ENCODE assay signal across 27 mouse cellular contexts in genomic region chr16:8725807-8726206, GRCm38 (mm10). TPM values are rescaled to one million over a fixed set of nuclear protein-coding genes. Genes with fewer than 3 reads are reported as not detected.
DNase-seq lines count a peak whose midpoint lies in the region; ATAC-seq and TF ChIP-seq lines count a peak whose summit lies in the region.
"Had no signal": no experiment of that assay in that cellular context is flagged by ENCODE, and none has a peak within 500 bp of the region (broad histone marks: within the 10 kb centered on the region; RNA-seq: fewer than 3 reads in every experiment).

No protein-coding gene starts in this region.

- ATAC-seq in liver, embryonic 13.5 days (ENCODE audit: low read depth) = no peak
- ATAC-seq in liver, postnatal 0 days = no peak
- 0 out of 2 replicates have a peak, but pooled peaks have one; percentile 52 for ATAC-seq in common myeloid progenitor, adult 5-6 weeks (replicated peaks; ENCODE audit: low read depth, poor library complexity, severe bottlenecking)
- ATAC-seq in intestine, embryonic 15.5 days = no peak
- no peak for ATAC-seq in midbrain, embryonic 15.5 days (replicated peaks)
- ATAC-seq: CD4-positive, CD25-positive, alpha-beta regulatory T cell, adult 4 months; forebrain, embryonic 14.5 days; intestine, postnatal 0 days had no signal

- peaks cover 97% of the 10 kb centered on the region for H3K79me2 ChIP-seq in CH12.LX (replicated peaks; ENCODE audit: control insufficient read depth, extremely low read depth, insufficient read depth, poor library complexity, severe bottlenecking)

- peaks cover 93% of the 10 kb centered on the region for H3K4me1 ChIP-seq in liver, embryonic 13.5 days (replicated peaks)
- H3K4me1 ChIP-seq in liver, postnatal 0 days (ENCODE audit: insufficient read depth) = peaks cover 46% of the 10 kb centered on the region
- peaks cover 28 to 93% of the 10 kb centered on the region in 2 experiments for H3K4me1 ChIP-seq in CH12.LX (ENCODE audit: control insufficient read depth in 1 of 2, insufficient read depth in 2 of 2)
- peaks cover 10% of the 10 kb centered on the region; the same call in 1 of the 2 replicates for H3K4me1 ChIP-seq in intestine, embryonic 15.5 days (replicated peaks)
- H3K4me1 ChIP-seq in midbrain, embryonic 15.5 days = peaks cover 25% of the 10 kb centered on the region

- no peak overlapping the region for H3K4me3 ChIP-seq in liver, embryonic 13.5 days (replicated peaks)
- H3K4me3 ChIP-seq in liver, postnatal 0 days (ENCODE audit: low read depth, low read length) = no peak overlapping the region
- H3K4me3 ChIP-seq in CH12.LX (replicated peaks in 1 of 3; ENCODE audit: low read depth in 2 of 3, low read length in 2 of 3, poor library complexity in 1 of 3) = no peak overlapping the region
- no peak overlapping the region for H3K4me3 ChIP-seq in intestine, embryonic 15.5 days (replicated peaks)
- H3K4me3 ChIP-seq in midbrain, embryonic 15.5 days = no peak overlapping the region
- H3K4me3 ChIP-seq: embryonic facial prominence, embryonic 15.5 days; erythroblast, embryonic 14.5 days; forebrain, embryonic 10.5 days; gastrocnemius, adult 2 months; heart, embryonic 10.5 days; heart, embryonic 15.5 days; hindbrain, embryonic 10.5 days; hindbrain, embryonic 15.5 days had no signal

- 0 out of 2 replicates have a peak overlapping the region, but pooled peaks have one; percentile 13 for H3K27ac ChIP-seq in liver, embryonic 13.5 days
- H3K27ac ChIP-seq in liver, postnatal 0 days (ENCODE audit: low read depth) = no peak overlapping the region
- H3K27ac ChIP-seq in CH12.LX (ENCODE audit: insufficient read depth, low read depth) = 0 out of 2 replicates have a peak overlapping the region, but pooled peaks have one; percentile 19
- no peak overlapping the region for H3K27ac ChIP-seq in intestine, embryonic 15.5 days
- no peak overlapping the region for H3K27ac ChIP-seq in midbrain, embryonic 15.5 days
- H3K27ac ChIP-seq: embryonic facial prominence, embryonic 15.5 days; forebrain, embryonic 10.5 days; gastrocnemius, adult 2 months; heart, embryonic 10.5 days; heart, embryonic 15.5 days; hindbrain, embryonic 10.5 days; hindbrain, embryonic 15.5 days had no signal

- peaks cover 38% of the 10 kb centered on the region for H3K36me3 ChIP-seq in liver, embryonic 13.5 days
- H3K36me3 ChIP-seq in liver, postnatal 0 days (replicated peaks; ENCODE audit: insufficient read depth, low read length) = peaks cover 13% of the 10 kb centered on the region; the same call in 1 of the 2 replicates
- H3K36me3 ChIP-seq in CH12.LX (replicated peaks in 1 of 2; ENCODE audit: control insufficient read depth in 1 of 2, insufficient read depth in 1 of 2, low read length in 1 of 2) = peaks cover 2 to 57% of the 10 kb centered on the region in 2 experiments
- H3K36me3 ChIP-seq in splenic B cell, adult 2 months (ENCODE audit: control insufficient read depth, insufficient read depth, low read length, poor library complexity, severe bottlenecking) = no peaks in the 10 kb centered on the region
- H3K36me3 ChIP-seq in intestine, embryonic 15.5 days = no peaks in the 10 kb centered on the region
- H3K36me3 ChIP-seq in midbrain, embryonic 15.5 days (replicated peaks) = no peaks in the 10 kb centered on the region
- H3K36me3 ChIP-seq: embryonic facial prominence, embryonic 15.5 days; heart, embryonic 10.5 days; heart, embryonic 15.5 days; hindbrain, embryonic 15.5 days had no signal

- no peak overlapping the region for H3K9ac ChIP-seq in liver, embryonic 13.5 days
- no peak overlapping the region for H3K9ac ChIP-seq in liver, postnatal 0 days (replicated peaks)
- H3K9ac ChIP-seq in CH12.LX (ENCODE audit: insufficient read depth, low read depth) = no peak overlapping the region
- no peak overlapping the region for H3K9ac ChIP-seq in intestine, embryonic 15.5 days
- no peak overlapping the region for H3K9ac ChIP-seq in midbrain, embryonic 15.5 days
- H3K9ac ChIP-seq: embryonic facial prominence, embryonic 15.5 days; heart, embryonic 15.5 days; hindbrain, embryonic 15.5 days had no signal

- in situ Hi-C loops in CH12.LX (cut with MboI; ENCODE audit: low pct_ligation_motif_present, low pct_unique_long_range_greater_than_20kb, low sequenced_read_pairs) = no loop called here

- DNase-seq in liver, embryonic 13.5 days = no peak
- DNase-seq in liver, postnatal 0 days = no peak
- DNase-seq in CH12.LX (ENCODE audit: extremely low read depth) = no peak
- peak; percentile 42 for DNase-seq in splenic B cell, adult 2 months (ENCODE audit: low read depth, low spot score)
- DNase-seq: adrenal gland, postnatal 14 days; cerebellum, adult 11-12 months; cerebellum, adult 9-11 months; cerebellum, postnatal 36 days; gastrocnemius, adult 2 months; gastrocnemius, postnatal 36 days had no signal

- no peak for TF ChIP-seq CTCF in liver, postnatal 0 days (IDR thresholded peaks at IDR 0.05; ENCODE audit: low read depth)
- TF ChIP-seq CTCF in CH12.LX (conservative IDR thresholded peaks at IDR 0.05 in 1 of 2, IDR thresholded peaks at IDR 0.05 in 1 of 2; ENCODE audit: low read depth in 2 of 2, low read length in 2 of 2) = no peak

- TF ChIP-seq POLR2A in CH12.LX (IDR thresholded peaks at IDR 0.05; ENCODE audit: low read depth, low read length) = no peak

- dilution Hi-C loops in CH12.LX (cut with MboI; ENCODE audit: extremely low pct_ligation_motif_present, extremely low pct_unique_long_range_greater_than_20kb, low sequenced_read_pairs) = no loop called here

- H3K4me2 ChIP-seq in liver, embryonic 13.5 days = no peak overlapping the region
- H3K4me2 ChIP-seq in liver, postnatal 0 days (ENCODE audit: low read depth, low read length) = no peak overlapping the region
- H3K4me2 ChIP-seq in CH12.LX (ENCODE audit: insufficient read depth, low read depth, poor library complexity, severe bottlenecking) = no peak overlapping the region
- H3K4me2 ChIP-seq in intestine, embryonic 15.5 days (replicated peaks) = no peak overlapping the region
- H3K4me2 ChIP-seq in midbrain, embryonic 15.5 days = no peak overlapping the region
- H3K4me2 ChIP-seq: embryonic facial prominence, embryonic 15.5 days; heart, embryonic 15.5 days; hindbrain, embryonic 15.5 days had no signal

- TF ChIP-seq RAD21 in CH12.LX (IDR thresholded peaks at IDR 0.05; ENCODE audit: low read depth, low read length) = no peak

- TF ChIP-seq EP300 in liver, postnatal 0 days (IDR thresholded peaks at IDR 0.05; ENCODE audit: low read depth) = no peak
- TF ChIP-seq EP300 in CH12.LX (IDR thresholded peaks at IDR 0.05; ENCODE audit: low read length) = no peak

- WGBS in liver, embryonic 13.5 days (ENCODE audit: insufficient replicate concordance) = 78% methylated on average over 2 of the region's 2 CpGs
- 85% methylated on average over 2 of the region's 2 CpGs for WGBS in liver, postnatal 0 days (ENCODE audit: insufficient replicate concordance)
- WGBS in intestine, embryonic 15.5 days = 78% methylated on average over 2 of the region's 2 CpGs
- 93% methylated on average over 2 of the region's 2 CpGs for WGBS in midbrain, embryonic 15.5 days

- H3K27me3 ChIP-seq in liver, embryonic 13.5 days = no peaks in the 10 kb centered on the region
- no peaks in the 10 kb centered on the region for H3K27me3 ChIP-seq in liver, postnatal 0 days (ENCODE audit: insufficient read depth, low read length)
- H3K27me3 ChIP-seq in CH12.LX (replicated peaks) = no peaks in the 10 kb centered on the region
- no peaks in the 10 kb centered on the region for H3K27me3 ChIP-seq in splenic B cell, adult 2 months (ENCODE audit: control insufficient read depth, insufficient read depth, low read length, poor library complexity, severe bottlenecking)
- no peaks in the 10 kb centered on the region for H3K27me3 ChIP-seq in intestine, embryonic 15.5 days (replicated peaks)
- H3K27me3 ChIP-seq in midbrain, embryonic 15.5 days (replicated peaks) = no peaks in the 10 kb centered on the region
- H3K27me3 ChIP-seq: embryonic facial prominence, embryonic 15.5 days; heart, embryonic 15.5 days; hindbrain, embryonic 15.5 days had no signal

- no peaks in the 10 kb centered on the region for H3K9me3 ChIP-seq in liver, embryonic 13.5 days (replicated peaks)
- no peaks in the 10 kb centered on the region for H3K9me3 ChIP-seq in liver, postnatal 0 days (ENCODE audit: low read length)
- H3K9me3 ChIP-seq in CH12.LX (replicated peaks; ENCODE audit: low read length) = no peaks in the 10 kb centered on the region
- no peaks in the 10 kb centered on the region for H3K9me3 ChIP-seq in intestine, embryonic 15.5 days
- no peaks in the 10 kb centered on the region for H3K9me3 ChIP-seq in midbrain, embryonic 15.5 days
- H3K9me3 ChIP-seq: embryonic facial prominence, embryonic 15.5 days; forebrain, embryonic 10.5 days; heart, embryonic 10.5 days; heart, embryonic 15.5 days; hindbrain, embryonic 10.5 days; hindbrain, embryonic 15.5 days had no signal

TF ChIP-seq in CH12.LX, 34 proteins besides CTCF, POLR2A, EP300 and RAD21 (continues in another document):
- TF ChIP-seq ZC3H11A (IDR thresholded peaks at IDR 0.05; ENCODE audit: low read depth, low read length) (no peak), USF2 (conservative IDR thresholded peaks at IDR 0.05; ENCODE audit: low read depth, low read length) (no peak), JUND (conservative IDR thresholded peaks at IDR 0.05; ENCODE audit: low read depth, low read length) (no peak), ZMIZ1 (IDR thresholded peaks at IDR 0.05; ENCODE audit: low read depth, low read length) (no peak), ZKSCAN1 (IDR thresholded peaks at IDR 0.05; ENCODE audit: borderline replicate concordance, low read depth, low read length) (no peak), E2F4 (IDR thresholded peaks at IDR 0.05; ENCODE audit: insufficient replicate concordance, low read depth, low read length) (no peak)

RNA-seq across cellular contexts. Expression of gene Gm5767, which starts 45.2 kb away (rescaled TPM):
- polyA plus RNA-seq in liver, embryonic 13.5 days (2015; fragmentation: Nextera tagmentation; extraction: Ambion mirVana) = not detected in 2 replicates
- polyA plus RNA-seq in liver, postnatal 0 days (2015; fragmentation: Nextera tagmentation; extraction: Ambion mirVana) = 0.43 TPM in 1 of 2 replicates, not detected in the other
- total RNA-seq in CH12.LX (2012; rRNA removed) (not detected in 2 replicates), CH12.LX (2014; rRNA removed) (not detected in 2 replicates)
- polyA plus RNA-seq in CH12.LX (2012; ENCODE audit: insufficient read length, low read depth) = not detected in 2 replicates
- total RNA-seq in common myeloid progenitor, adult 5-6 weeks (2017) = not detected in 2 replicates
- not detected in 2 replicates for polyA plus RNA-seq in intestine, embryonic 15.5 days (2015; fragmentation: Nextera tagmentation; extraction: Ambion mirVana)
- polyA plus RNA-seq in midbrain, embryonic 15.5 days (2015; fragmentation: Nextera tagmentation; extraction: Ambion mirVana) = 0.31 and 0.40 TPM in 2 replicates
- total RNA-seq: adrenal gland, adult 18-20 months; adrenal gland, postnatal 14 days; gastrocnemius, adult 2 months; gastrocnemius, postnatal 36 days; heart, adult 18-20 months; heart, postnatal 25 days had no signal
- polyA plus RNA-seq: CD4-positive, CD25-positive, alpha-beta regulatory T cell, adult 4 months; embryonic facial prominence, embryonic 11.5 days; embryonic facial prominence, embryonic 15.5 days; erythroblast, embryonic 14.5 days; forebrain, embryonic 14.5 days; heart, embryonic 10.5 days; heart, embryonic 15.5 days; hindbrain, embryonic 10.5 days; hindbrain, embryonic 15.5 days had no signal

RNA-seq across cellular contexts. Expression of gene Carhsp1, which starts 53.9 kb away (rescaled TPM):
- polyA plus RNA-seq in liver, embryonic 13.5 days (2015; fragmentation: Nextera tagmentation; extraction: Ambion mirVana) = 62.4 and 67.1 TPM in 2 replicates
- 65.4 and 71.2 TPM in 2 replicates for polyA plus RNA-seq in liver, postnatal 0 days (2015; fragmentation: Nextera tagmentation; extraction: Ambion mirVana)
- total RNA-seq in CH12.LX (2012; rRNA removed) (26.0 and 28.4 TPM in 2 replicates), CH12.LX (2014; rRNA removed) (27.8 and 29.7 TPM in 2 replicates)
- 24.4 and 26.2 TPM in 2 replicates for polyA plus RNA-seq in CH12.LX (2012; ENCODE audit: insufficient read length, low read depth)
- total RNA-seq in common myeloid progenitor, adult 5-6 weeks (2017) = 9.1 and 9.8 TPM in 2 replicates
- polyA plus RNA-seq in intestine, embryonic 15.5 days (2015; fragmentation: Nextera tagmentation; extraction: Ambion mirVana) = 89.8 and 90.4 TPM in 2 replicates
- polyA plus RNA-seq in midbrain, embryonic 15.5 days (2015; fragmentation: Nextera tagmentation; extraction: Ambion mirVana) = 187 and 207 TPM in 2 replicates

Comparison
In these comparisons a context has a peak if more than half of its experiments do, and no peak if none do; other contexts are left out.
1. H3K27ac ChIP-seq: peak in liver, embryonic 13.5 days (single experiment) and CH12.LX (single experiment); none in liver, postnatal 0 days (single experiment), intestine, embryonic 15.5 days (single experiment) and midbrain, embryonic 15.5 days (single experiment).